Mouse (Mus musculus) splenic B cell, adult 2 months (primary cell): ENCODE results near the gene Crybb1.

ENCODE experiments used
- DNase-seq: peaks from one replicate; pipeline ENCODE4 v3.0.0-alpha.2; 2011; ENCODE audit warnings: low read depth, low spot score
- H3K27me3 ChIP-seq: 2 replicates; pipeline ENCODE4 v1.6.1; 2012; ENCODE audit warnings: mild to moderate bottlenecking, low read length, moderate library complexity, mixed read lengths; ENCODE audit not compliant: control insufficient read depth, poor library complexity, insufficient read depth, severe bottlenecking
- H3K36me3 ChIP-seq: 2 replicates; pipeline ENCODE4 v1.6.1; 2012; ENCODE audit warnings: mild to moderate bottlenecking, low read length, moderate library complexity, mixed read lengths; ENCODE audit not compliant: control insufficient read depth, poor library complexity, insufficient read depth, severe bottlenecking

Crybb1 gene

GRCm38 (mm10) chr5:112225591-112225990 lies 30.0 kb upstream of the Crybb1 start:
- no peak for DNase-seq
- no peaks in the 10 kb centered on the region for H3K36me3 ChIP-seq
- H3K27me3 ChIP-seq = no peaks in the 10 kb centered on the region; the same call in 1 of the 2 replicates

- Histone ChIP-seq H3K27me3 (no peaks in the 10 kb centered on the region; the same call in 1 of the 2 replicates), H3K36me3 (no peaks in the 10 kb centered on the region)
- DNase-seq = no peak
These were observed 28.3 kb upstream of the Crybb1 start for GRCm38 (mm10) chr5:112227354-112227753.

DNA sequence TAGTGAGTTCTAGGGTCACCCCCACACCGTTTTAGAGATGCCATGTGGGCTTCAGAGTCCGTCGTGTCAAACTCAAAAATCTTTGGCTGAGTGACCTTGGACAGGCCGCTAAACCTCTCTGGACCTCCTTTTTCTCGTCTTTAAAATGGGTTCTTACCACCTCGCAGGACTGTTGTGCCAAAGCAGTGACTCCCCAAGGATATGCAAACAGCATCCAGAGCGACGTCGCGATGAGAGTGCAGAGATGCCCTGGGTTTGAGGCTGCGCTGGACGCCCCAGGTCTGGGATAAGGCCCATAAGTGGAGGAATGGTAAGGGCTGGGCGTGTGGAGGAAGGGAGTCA lies 27.7 kb upstream of the Crybb1 start:
- no peak for DNase-seq
- Histone ChIP-seq H3K27me3 (no peaks in the 10 kb centered on the region; the same call in 1 of the 2 replicates), H3K36me3 (no peaks in the 10 kb centered on the region)

DNA sequence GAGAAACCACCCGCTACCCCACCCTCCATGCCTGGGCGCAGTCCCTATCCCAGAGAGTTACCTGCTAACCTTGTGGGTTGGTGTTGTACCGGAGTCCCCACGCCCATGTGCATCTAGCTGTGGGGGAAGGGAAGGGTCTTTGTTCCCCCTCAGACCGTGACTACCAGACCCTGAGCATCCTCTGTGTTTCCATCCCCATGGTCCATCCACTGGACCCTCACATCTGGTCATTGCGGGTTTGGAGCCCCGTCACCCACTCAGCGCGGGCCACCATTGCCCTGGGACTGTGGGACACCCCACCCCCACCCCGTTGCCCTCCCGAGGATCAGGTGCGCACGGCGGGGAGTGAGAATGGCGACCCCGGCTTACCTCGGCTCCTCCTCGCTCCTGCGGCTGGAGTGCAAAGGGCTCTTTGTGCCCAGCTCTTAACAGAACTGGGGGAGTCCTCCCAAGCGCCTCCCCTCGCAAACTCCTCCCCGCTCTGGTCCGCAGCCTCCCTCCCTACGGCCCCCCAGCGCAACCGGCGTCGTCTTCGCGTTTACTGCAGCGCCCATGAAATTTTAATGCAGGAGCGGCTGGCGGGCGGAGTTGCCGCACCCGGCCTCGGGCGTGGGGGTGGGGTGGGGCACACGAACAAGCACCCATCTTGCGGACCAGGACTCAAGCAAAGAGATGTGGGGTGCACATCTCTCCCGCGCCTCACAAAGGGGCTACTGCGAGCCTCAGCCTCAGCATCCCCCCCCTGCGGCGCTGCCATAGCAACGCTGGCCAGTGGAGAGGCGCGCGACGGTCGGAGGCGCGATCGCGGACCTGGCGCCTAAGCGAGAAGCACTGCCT lies 27.2 kb upstream of the Crybb1 start:
- Histone ChIP-seq H3K27me3 (no peaks in the 10 kb centered on the region; the same call in 1 of the 2 replicates), H3K36me3 (no peaks in the 10 kb centered on the region)
- no peak for DNase-seq

DNA sequence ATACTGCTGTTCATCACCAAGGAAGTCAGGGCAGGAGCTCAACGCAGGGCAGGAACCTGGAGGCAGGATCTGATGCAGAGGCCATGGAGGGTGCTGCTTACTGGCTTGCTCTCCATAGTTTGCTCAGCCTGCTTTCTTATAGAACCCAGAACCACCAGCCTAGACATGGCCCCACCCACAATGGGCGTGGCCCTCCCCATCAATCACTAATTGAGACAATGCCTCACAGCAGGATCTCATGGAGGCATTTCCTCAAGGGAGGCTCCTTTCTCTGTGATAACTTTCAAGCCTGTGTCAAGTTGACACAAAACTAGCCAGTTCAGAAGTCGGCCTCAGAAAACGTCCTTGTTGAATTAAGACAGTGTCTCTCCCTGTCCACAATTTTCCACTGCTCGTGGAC lies 19.8 kb upstream of the Crybb1 start:
- H3K36me3 ChIP-seq = no peaks in the 10 kb centered on the region
- no peak for DNase-seq
- no peaks in the 10 kb centered on the region for H3K27me3 ChIP-seq

- Histone ChIP-seq H3K27me3 (no peaks in the 10 kb centered on the region), H3K36me3 (no peaks in the 10 kb centered on the region)
- DNase-seq = no peak
These were observed 19.0 kb upstream of the Crybb1 start for GRCm38 (mm10) chr5:112236631-112237030.

- no peak for DNase-seq
- Histone ChIP-seq H3K36me3 (no peaks in the 10 kb centered on the region), H3K27me3 (no peaks in the 10 kb centered on the region)
These were observed 18.2 kb upstream of the Crybb1 start for GRCm38 (mm10) chr5:112237439-112237838.

- no peaks in the 10 kb centered on the region for H3K27me3 ChIP-seq
- no peak for DNase-seq
These were observed 17.6 kb upstream of the Crybb1 start for GRCm38 (mm10) chr5:112237866-112238570.

GRCm38 (mm10) chr5:112238781-112239482 lies 16.7 kb upstream of the Crybb1 start:
- DNase-seq = no peak
- H3K27me3 ChIP-seq = no peaks in the 10 kb centered on the region
- no peaks in the 10 kb centered on the region for H3K36me3 ChIP-seq

More at GRCm38 (mm10) chr5:112237866-112238570, 17.6 kb upstream of the Crybb1 start:
- H3K36me3 ChIP-seq = no peaks in the 10 kb centered on the region

DNA sequence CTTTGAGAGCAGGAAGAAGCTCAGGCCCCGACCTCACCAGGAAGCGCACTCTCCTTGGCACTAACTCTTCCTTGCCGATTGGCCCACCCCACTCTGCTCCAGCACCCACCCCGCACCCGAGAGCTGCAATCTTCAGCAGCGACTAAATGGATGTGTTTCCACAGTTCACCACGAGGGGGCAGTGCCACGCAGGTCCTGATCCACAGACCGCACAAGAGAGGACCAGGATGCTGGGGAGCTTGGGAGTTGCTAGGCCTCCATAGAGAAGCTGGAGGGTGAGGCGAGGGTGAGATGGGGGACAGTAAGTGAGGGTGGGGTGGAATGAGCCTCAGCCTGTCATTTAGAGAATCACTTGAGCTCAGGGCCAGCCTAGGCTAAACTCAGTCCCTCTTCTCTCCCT lies 14.9 kb upstream of the Crybb1 start:
- DNase-seq = peak; percentile 91
- no peaks in the 10 kb centered on the region for H3K36me3 ChIP-seq
- H3K27me3 ChIP-seq = no peaks in the 10 kb centered on the region

DNA sequence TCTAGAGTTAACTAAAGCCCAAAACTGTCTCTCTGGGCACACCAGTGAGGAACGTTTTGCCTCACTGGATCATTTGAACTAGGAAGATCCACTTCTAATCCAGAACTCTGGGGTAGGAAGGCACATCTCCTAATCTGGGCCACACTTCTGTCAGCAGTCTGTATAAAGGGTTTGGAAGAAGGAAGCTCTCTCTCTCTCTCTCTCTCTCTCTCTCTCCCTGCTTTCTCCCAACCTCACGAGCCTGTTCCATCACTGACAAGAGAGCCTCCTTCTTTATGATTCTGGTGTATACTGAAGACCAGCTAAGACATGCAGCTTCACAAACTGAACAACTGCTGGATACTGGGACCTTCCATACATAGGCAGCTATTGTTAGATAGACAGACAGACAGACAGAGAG lies 13.8 kb upstream of the Crybb1 start:
- no peak for DNase-seq
- H3K36me3 ChIP-seq = no peaks in the 10 kb centered on the region
- no peaks in the 10 kb centered on the region for H3K27me3 ChIP-seq

DNA sequence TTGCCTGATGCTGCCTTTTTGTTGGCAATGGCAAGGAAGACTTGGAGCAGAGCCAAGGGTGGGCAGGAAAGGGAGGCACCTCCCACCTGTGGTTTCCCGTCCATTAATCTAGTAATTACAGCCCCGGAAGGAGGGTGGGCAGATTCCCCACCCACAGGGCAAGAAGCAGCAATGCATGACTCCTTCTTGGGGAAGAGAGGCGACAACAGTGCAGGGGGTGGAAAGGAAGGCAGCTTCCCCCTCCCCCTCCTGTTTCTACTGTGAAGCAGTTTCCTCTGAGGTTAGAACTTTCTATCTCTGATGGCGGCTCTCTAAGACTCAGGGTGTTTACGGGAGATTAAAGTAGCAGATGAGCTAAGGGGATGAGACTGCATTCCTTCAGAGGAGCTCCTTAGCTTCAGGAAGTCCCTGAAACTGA lies 13.2 kb upstream of the Crybb1 start:
- DNase-seq = peak; percentile 69
- Histone ChIP-seq H3K27me3 (no peaks in the 10 kb centered on the region), H3K36me3 (no peaks in the 10 kb centered on the region)

- no peaks in the 10 kb centered on the region for H3K27me3 ChIP-seq
- DNase-seq = no peak
- no peaks in the 10 kb centered on the region for H3K36me3 ChIP-seq
These were observed 12.6 kb upstream of the Crybb1 start for GRCm38 (mm10) chr5:112243041-112243440.

DNA sequence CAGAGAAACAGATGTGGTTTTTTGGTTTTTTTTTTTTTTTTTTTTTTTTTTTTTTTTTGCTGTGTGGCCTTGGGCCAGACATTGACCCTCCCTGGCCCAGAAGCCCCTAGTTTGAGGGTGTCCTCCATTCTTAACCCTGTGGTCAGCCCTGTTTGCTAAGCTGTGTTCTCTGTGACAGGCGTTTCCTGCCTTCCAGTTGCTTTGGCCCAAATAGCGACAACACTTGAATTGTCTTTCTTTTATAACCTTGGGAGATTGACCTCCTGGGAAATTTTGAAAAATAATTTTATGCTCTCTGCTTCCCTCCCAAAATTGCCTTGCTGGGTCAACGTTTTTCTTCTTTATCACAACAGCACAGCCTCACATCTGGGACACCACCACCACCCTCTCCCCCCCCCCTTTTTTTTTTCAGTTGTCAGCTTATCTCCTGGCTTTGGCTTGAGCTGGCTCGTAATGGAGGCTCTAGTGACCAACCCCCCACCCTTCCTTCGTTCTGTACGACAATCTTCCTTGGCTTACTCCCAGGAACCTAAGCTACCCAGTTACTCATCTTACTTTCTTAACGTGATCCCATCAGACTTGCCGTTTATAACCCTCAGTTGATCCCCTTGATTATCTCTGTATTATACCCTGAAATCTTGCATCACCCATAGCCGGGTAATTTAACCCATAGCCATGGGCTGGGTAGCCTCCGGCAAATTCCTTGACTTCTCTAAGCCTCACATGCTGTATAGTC lies 11.9 kb upstream of the Crybb1 start:
- DNase-seq = no peak
- H3K36me3 ChIP-seq = no peaks in the 10 kb centered on the region

More for the DNA sequence above, 11.9 kb upstream of the Crybb1 start:
- H3K27me3 ChIP-seq = no peaks in the 10 kb centered on the region
